Mouse (Mus musculus) neural tube, embryonic 10.5 days (tissue): ENCODE measurements around the gene Acsm2.

ENCODE experiments used
- DNase-seq: peaks from one replicate; pipeline ENCODE4 v3.0.0-alpha.2; 2017; ENCODE audit warnings: low spot score; ENCODE audit errors: extremely low spot score

The Acsm2 gene

GRCm38 (mm10) chr7:119554040-119554439, at the start of gene Acsm2:
Gene Acsm2, plus strand, starts transcription at chr7:119554340.
- no peak for DNase-seq

- DNase-seq = no peak
Observed at GRCm38 (mm10) chr7:119511143-119511542, 43.0 kb upstream of the Acsm2 start.

GRCm38 (mm10) chr7:119513056-119513455, 41.1 kb upstream of the Acsm2 start:
- peak; percentile 65 for DNase-seq

GRCm38 (mm10) chr7:119515492-119516271, 38.5 kb upstream of the Acsm2 start:
- peak; percentile 39 for DNase-seq

GRCm38 (mm10) chr7:119516272-119516558, 37.9 kb upstream of the Acsm2 start:
- DNase-seq = no peak

GRCm38 (mm10) chr7:119519163-119519562, 35.0 kb upstream of the Acsm2 start, which contains the start of gene Acsm5:
Gene Acsm5, plus strand, starts transcription at chr7:119519463.
- no peak for DNase-seq

- DNase-seq = peak; percentile 74
Observed at GRCm38 (mm10) chr7:119519654-119520053, 34.5 kb upstream of the Acsm2 start.

- DNase-seq = no peak
Observed at GRCm38 (mm10) chr7:119521816-119522215, 32.3 kb upstream of the Acsm2 start.

GRCm38 (mm10) chr7:119522385-119522784, 31.8 kb upstream of the Acsm2 start:
- DNase-seq = no peak

- no peak for DNase-seq
Observed at GRCm38 (mm10) chr7:119523389-119523788, 30.8 kb upstream of the Acsm2 start, which contains the start of gene Pdilt. Gene Pdilt, minus strand, starts transcription at chr7:119523489.

- no peak for DNase-seq
Observed at GRCm38 (mm10) chr7:119525881-119526281, 28.3 kb upstream of the Acsm2 start.

- DNase-seq = no peak
Observed at GRCm38 (mm10) chr7:119526486-119526885, 27.7 kb upstream of the Acsm2 start.

- DNase-seq = no peak
Observed at GRCm38 (mm10) chr7:119527135-119527534, 27.0 kb upstream of the Acsm2 start.

GRCm38 (mm10) chr7:119527548-119527947, 26.6 kb upstream of the Acsm2 start:
- no peak for DNase-seq

GRCm38 (mm10) chr7:119528617-119529016, 25.5 kb upstream of the Acsm2 start:
- no peak for DNase-seq

- DNase-seq = no peak
Observed at GRCm38 (mm10) chr7:119532924-119533323, 21.2 kb upstream of the Acsm2 start.

GRCm38 (mm10) chr7:119534389-119534788, 19.8 kb upstream of the Acsm2 start:
- DNase-seq = no peak

- no peak for DNase-seq
Observed at GRCm38 (mm10) chr7:119542445-119542844, 11.7 kb upstream of the Acsm2 start.

GRCm38 (mm10) chr7:119545572-119545971, 8.6 kb upstream of the Acsm2 start:
- no peak for DNase-seq

- no peak for DNase-seq
Observed at GRCm38 (mm10) chr7:119550471-119551222, 3.5 kb upstream of the Acsm2 start.

GRCm38 (mm10) chr7:119559789-119560451, 5.8 kb downstream of the Acsm2 start:
- DNase-seq = no peak

GRCm38 (mm10) chr7:119560452-119560835, 6.3 kb downstream of the Acsm2 start:
- no peak for DNase-seq
